Mouse (Mus musculus): ENCODE measurements around the gene Igflr1. TPM values are rescaled to one million over a fixed set of nuclear protein-coding genes. Genes with fewer than 3 reads are reported as not detected.

The Igflr1 gene
- polyA plus RNA-seq (2012; rRNA removed), result 4.0 and 5.0 TPM in 2 replicates

GRCm38 (mm10) chr7:30564970-30565571, at the start of gene Igflr1:
Gene Igflr1 (plus strand): TSS chr7:30565427.
- no peak for DNase-seq (ENCODE audit: low read depth)

DNA sequence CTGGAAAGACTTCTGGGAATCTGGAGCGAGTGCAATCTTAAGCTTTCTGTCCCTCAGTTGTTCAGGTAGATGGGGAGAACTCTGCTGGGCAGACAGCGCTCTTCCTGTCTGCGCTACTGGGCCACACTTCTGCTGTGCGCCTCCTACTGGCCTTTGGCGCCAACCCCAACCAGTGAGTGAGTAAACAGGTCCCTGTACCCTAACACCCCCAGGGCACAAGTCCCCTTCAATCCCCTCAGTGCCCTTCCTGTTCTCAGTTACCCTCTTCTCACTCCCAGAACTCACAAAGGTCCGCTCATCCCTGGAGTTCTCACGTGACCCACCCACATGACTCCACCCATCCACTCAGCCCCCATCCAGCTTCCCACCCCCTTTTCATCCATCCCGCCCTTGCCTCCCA, 46.9 kb upstream of the Igflr1 start:
- no peak for DNase-seq (ENCODE audit: low read depth)

DNA sequence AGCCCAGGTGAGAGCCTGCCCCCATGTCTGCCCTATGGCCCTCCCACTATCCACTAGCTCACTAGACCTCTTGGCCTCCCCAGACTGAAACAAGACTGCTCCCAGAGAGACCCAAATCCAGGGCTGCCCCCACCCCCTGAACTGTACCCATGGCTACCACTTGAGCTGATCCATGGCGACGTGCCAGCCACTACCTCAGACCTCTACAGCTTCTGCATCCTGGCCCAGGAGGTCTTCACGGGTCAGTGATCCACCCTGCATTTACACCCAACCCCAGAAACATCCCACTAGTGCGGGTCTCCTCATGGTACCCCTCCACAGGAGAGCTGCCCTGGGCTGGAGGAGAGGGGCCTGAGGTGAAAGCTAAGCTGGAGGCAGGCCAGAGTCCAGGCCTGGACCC, 44.8 kb upstream of the Igflr1 start:
- DNase-seq (ENCODE audit: low read depth), result no peak

GRCm38 (mm10) chr7:30520856-30521255, 44.4 kb upstream of the Igflr1 start:
- no peak for DNase-seq (ENCODE audit: low read depth)

DNA sequence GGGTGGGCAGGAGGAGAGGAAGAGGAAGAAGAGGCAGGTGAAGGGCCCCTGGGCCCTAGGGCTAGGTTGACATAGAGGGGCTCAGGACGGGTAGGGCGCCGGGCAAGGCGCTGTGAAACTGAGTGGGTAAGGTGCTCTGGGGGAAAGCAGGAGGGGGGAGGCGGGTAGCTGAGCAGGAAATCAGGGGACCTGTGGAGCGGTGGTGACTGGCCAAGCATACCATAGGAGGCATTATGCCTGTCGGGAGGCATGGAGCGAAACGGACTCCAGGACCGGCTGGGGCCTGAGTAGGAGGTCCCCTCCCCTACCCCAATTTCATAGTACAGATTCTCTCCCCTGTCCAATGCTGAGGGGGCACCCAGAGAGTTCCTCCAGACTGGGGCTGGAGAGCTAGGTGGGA, 42.4 kb upstream of the Igflr1 start:
- DNase-seq (ENCODE audit: low read depth), result no peak

DNA sequence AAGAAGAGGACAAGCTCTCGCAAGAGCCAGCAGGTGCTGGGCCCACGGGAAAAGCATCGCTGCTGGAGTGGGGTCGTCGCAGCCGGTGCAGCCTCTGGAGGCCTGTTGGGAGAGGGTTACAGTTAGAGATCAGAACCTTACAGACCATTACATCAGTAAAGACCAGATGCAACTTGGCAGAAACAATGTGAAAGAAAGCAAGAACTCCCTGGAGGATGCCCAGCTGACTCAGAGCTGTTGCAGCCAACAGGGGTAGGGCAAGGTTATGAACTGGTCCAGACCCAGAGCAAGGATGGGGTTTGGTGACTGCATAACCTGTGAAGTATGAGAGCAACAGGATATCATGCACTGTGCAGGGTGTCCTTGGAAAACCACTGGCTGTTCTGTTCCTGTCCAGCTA, 40.7 kb upstream of the Igflr1 start:
- DNase-seq (ENCODE audit: low read depth), result no peak

GRCm38 (mm10) chr7:30525954-30526353, 39.3 kb upstream of the Igflr1 start:
- no peak for DNase-seq (ENCODE audit: low read depth)

GRCm38 (mm10) chr7:30526399-30526798, 38.8 kb upstream of the Igflr1 start:
- no peak for DNase-seq (ENCODE audit: low read depth)

GRCm38 (mm10) chr7:30526981-30527380, 38.2 kb upstream of the Igflr1 start:
- DNase-seq (ENCODE audit: low read depth), result no peak

- DNase-seq (ENCODE audit: low read depth), result no peak
Measured at GRCm38 (mm10) chr7:30531291-30531815, 33.9 kb upstream of the Igflr1 start.

GRCm38 (mm10) chr7:30532931-30533330, 32.3 kb upstream of the Igflr1 start:
- DNase-seq (ENCODE audit: low read depth), result no peak

DNA sequence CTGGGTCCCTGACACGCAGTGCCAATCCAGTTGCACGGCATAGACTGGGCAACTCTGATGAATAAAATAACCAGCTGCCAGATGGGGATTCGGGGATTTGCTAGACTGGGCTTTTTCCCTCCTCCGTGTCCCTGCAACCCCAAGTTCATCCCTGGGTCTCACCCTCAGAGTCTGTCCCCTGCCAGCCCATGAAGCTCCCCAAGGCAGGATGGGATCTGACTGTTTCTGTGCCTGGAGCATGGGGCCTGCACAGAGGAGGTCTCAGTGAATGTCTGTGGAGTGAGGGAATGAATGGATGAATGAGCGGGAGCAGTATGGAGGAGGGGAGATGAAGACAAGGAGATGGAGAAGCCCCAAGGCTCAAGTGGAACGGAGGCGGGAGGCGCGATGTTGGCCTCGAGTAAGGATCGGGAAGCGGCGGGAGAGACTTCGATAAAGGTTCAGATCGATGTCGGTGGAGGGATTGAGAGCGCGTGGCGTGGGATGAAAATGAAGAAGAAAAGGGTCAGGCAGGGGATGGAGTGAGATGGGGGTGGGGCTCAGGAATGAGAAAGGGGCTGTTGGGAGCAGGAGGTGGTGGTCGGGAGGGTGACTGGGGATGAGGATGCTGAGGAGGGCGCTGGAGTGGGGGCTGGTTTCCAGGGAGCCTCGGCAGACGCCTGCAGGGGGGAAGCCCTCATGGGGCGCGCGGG, 31.1 kb upstream of the Igflr1 start:
- no peak for DNase-seq (ENCODE audit: low read depth)

DNA sequence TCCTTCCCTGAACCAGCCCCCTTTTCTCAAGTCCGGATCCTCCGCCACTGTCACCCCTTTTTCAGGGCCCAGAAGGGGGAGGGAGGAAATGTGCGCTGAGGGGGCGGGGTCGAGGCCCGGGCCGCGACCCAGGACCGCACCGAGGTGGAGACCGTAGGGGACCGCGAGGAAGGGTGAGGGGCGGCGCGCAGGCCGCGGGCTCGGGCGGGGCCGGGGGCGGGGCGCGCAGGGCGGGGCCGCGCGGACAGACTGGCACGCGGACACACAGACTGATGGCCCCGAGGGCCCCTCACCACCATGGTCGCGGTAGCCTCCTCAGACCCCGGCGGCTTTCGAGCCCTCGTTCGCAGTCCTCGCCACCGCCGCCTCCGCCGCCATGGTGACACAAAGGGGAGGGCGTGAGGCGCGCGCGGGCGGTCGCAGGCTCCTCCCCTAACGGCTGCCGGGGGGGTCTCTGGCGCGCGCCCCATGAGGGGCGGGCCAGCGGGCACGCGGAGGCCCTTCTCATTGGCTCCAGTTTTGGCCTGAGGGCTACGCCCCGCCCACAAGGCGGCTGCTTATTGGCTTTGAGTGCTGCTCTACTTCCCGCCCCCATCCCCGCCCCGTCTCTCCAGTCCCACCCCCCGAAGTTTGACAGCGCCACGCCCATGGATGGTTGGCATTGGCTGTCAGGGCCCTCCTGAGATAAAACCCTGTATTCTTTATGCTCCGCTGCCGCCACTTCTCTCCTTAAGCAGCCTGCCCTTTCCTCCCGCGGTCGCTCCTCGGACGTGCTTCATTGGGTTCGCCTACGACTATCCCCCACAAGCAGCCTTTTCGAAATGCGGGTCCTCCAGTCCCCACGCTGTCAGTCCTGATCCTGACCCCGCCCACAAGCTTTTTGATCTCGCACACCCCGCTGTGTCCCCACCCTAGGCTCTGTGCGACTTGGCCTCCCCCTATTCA, 30.3 kb upstream of the Igflr1 start, which contains the start of gene Arhgap33:
Arhgap33 (minus strand) TSS at position 428 of the 945 bp plus-strand sequence.
- DNase-seq (ENCODE audit: low read depth), result no peak

DNA sequence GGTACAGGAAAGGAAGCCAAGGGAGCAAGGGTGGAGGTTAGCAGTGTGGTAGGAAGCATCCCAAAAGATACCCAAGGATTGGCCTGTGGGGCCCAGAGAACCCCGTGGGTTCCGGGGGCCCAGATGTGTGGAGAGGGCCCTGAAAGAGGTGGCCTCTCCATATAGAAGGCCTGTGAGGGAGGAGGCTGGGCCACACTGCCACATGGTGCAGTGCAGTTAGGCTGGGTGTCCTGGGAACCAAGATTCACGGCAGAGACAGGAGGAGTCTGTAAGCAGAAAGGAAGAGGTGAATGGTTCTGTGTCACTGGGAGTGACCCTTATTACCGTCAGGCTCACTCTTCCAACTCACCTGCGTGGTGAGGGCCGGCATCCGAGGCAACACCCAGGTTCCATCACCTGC, 24.7 kb upstream of the Igflr1 start:
- DNase-seq (ENCODE audit: low read depth), result no peak

DNA sequence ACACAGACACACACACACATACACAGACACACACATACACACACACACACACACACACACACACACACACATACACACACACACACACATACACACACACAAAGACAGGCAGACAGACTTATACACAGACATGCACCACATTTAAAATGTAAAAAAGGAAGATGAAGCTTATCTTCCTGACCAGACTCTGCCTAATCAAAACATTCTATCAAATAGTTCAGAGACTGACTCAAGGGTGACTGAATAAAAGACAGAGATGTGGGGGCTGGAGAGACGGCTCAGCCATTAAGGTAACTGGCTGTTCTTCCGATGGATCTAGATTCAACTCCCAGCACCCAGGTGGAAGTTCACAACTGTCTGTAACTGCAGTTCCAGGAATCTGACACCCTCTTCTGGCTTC, 20.9 kb upstream of the Igflr1 start:
- no peak for DNase-seq (ENCODE audit: low read depth)

DNA sequence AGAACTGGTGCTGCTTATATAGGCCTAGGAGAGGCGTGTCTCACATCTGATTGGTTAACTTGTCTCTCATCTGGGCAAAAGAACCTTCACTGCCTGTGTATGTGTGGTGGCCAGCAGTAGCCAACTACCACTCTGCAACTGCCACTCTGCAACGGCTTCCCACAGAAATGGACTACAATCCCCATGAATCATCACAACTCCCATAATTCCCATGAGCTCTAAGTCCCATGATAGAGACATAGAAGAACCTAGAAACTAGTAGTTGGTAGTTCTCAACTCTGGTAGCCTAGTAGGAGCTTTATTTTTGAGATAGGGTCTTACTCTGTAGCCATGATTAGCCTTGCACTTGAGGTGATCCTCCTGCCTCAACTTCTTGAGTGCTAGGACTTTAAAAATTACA, 15.3 kb upstream of the Igflr1 start:
- no peak for DNase-seq (ENCODE audit: low read depth)

- DNase-seq (ENCODE audit: low read depth), result no peak
Measured at GRCm38 (mm10) chr7:30550603-30551002, 14.6 kb upstream of the Igflr1 start.

- DNase-seq (ENCODE audit: low read depth), result peak; percentile 60
Measured at GRCm38 (mm10) chr7:30551445-30552101, 13.7 kb upstream of the Igflr1 start.

DNA sequence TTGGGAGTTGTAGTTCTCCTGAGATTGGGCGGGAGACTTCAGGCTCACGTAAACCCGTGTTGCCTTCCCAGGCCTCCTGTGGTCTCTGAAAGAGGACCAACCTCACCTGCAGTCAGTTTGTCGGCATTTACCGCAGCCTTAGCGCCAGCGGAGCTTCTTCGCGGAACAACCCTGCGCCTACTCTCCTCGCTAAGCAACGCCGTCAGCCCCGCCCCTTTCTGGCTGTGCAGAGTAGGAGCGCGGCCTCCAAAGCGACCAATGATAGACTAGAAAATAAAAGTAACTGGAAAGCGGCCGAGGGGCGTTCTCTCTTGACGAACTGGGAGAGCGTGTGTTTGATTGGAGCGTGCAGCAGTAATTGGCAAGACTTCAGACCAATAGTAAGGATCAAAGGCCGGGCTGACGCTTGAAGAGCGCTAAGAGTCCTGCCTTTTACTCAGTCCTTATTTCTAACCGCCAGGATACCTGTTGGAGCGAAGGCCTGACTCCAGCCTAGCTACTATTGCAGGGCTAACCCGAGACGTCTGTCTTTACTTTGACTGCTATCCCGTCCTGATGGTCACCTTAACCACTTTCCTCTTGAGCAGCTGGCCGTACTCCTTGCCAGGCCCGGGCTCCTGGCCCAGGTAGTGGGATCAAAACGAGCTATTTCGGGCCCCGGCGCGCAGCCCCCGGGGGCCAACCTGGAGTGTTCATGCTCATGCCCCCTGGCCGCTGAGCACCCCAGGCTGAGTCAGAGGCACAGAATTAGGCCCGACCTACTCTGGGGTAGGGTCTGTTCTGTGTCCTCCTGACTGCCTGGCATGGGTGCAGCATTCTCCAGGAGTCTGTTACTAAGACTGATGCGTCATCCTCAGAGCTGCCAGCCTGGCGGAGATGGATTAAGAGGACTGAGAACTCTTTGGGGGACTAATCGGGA, 12.9 kb upstream of the Igflr1 start, which contains the start of the genes Hspb6 and Proser3:
Hspb6 (plus strand) TSS at position 77 of the 919 bp plus-strand sequence.
Proser3 (minus strand) TSS at position 198 of the 919 bp plus-strand sequence.
- peak; percentile 96 for DNase-seq (ENCODE audit: low read depth)

GRCm38 (mm10) chr7:30553021-30553589, 12.1 kb upstream of the Igflr1 start:
- DNase-seq (ENCODE audit: low read depth), result no peak

Data from gonadal fat pad, adult 2 months (tissue).